Mouse (Mus musculus): ENCODE results near the gene Vipr1.

The Vipr1 gene

GRCm38 (mm10) chr9:121633306-121633705, 9.2 kb upstream of the Vipr1 start:
- peak in 1 of 2 experiments; percentile 14 for DNase-seq (ENCODE audit: low spot score in 2 of 2)

- DNase-seq (ENCODE audit: low spot score in 2 of 2), result peak in 1 of 2 experiments; percentile 8
Observed at GRCm38 (mm10) chr9:121635835-121636576, 6.5 kb upstream of the Vipr1 start.

GRCm38 (mm10) chr9:121639790-121640189, 2.7 kb upstream of the Vipr1 start:
- DNase-seq (ENCODE audit: low spot score in 2 of 2), result peak in 1 of 2 experiments; percentile 28

- DNase-seq (ENCODE audit: low spot score in 2 of 2), result no peak
Observed at GRCm38 (mm10) chr9:121641235-121641915, 1.1 kb upstream of the Vipr1 start.

- peak; percentile 72 to 85 for DNase-seq (ENCODE audit: low spot score in 2 of 2)
Observed at GRCm38 (mm10) chr9:121642001-121642400, 515 bp upstream of the Vipr1 start, which contains the start of gene Lyzl4. Gene Lyzl4, minus strand, starts transcription at chr9:121642096.

- no peak for DNase-seq (ENCODE audit: low spot score in 2 of 2)
Observed at GRCm38 (mm10) chr9:121644855-121645254, 2.3 kb downstream of the Vipr1 start.

GRCm38 (mm10) chr9:121647026-121647425, 4.5 kb downstream of the Vipr1 start:
- DNase-seq (ENCODE audit: low spot score in 2 of 2), result no peak

- DNase-seq (ENCODE audit: low spot score in 2 of 2), result no peak
Observed at GRCm38 (mm10) chr9:121653668-121654067, 11.2 kb downstream of the Vipr1 start.

- DNase-seq (ENCODE audit: low spot score in 2 of 2), result no peak
Observed at GRCm38 (mm10) chr9:121656322-121656721, 13.8 kb downstream of the Vipr1 start.

- no peak for DNase-seq (ENCODE audit: low spot score in 2 of 2)
Observed at GRCm38 (mm10) chr9:121657143-121657542, 14.6 kb downstream of the Vipr1 start.

- DNase-seq (ENCODE audit: low spot score in 2 of 2), result no peak
Observed at GRCm38 (mm10) chr9:121658248-121658647, 15.7 kb downstream of the Vipr1 start.

- DNase-seq (ENCODE audit: low spot score in 2 of 2), result no peak
Observed at GRCm38 (mm10) chr9:121659791-121660190, 17.3 kb downstream of the Vipr1 start.

GRCm38 (mm10) chr9:121663467-121663866, 21.0 kb downstream of the Vipr1 start:
- DNase-seq (ENCODE audit: low spot score in 2 of 2), result no peak

GRCm38 (mm10) chr9:121664104-121664503, 21.6 kb downstream of the Vipr1 start:
- no peak for DNase-seq (ENCODE audit: low spot score in 2 of 2)

GRCm38 (mm10) chr9:121666957-121667630, 24.6 kb downstream of the Vipr1 start:
- peak in 1 of 2 experiments; percentile 66 for DNase-seq (ENCODE audit: low spot score in 2 of 2)

GRCm38 (mm10) chr9:121667822-121668221, 25.3 kb downstream of the Vipr1 start:
- DNase-seq (ENCODE audit: low spot score in 2 of 2), result no peak

- peak; percentile 48 to 65 for DNase-seq (ENCODE audit: low spot score in 2 of 2)
Observed at GRCm38 (mm10) chr9:121669348-121669791, 26.9 kb downstream of the Vipr1 start.

GRCm38 (mm10) chr9:121671300-121671699, 28.8 kb downstream of the Vipr1 start:
- DNase-seq (ENCODE audit: low spot score in 2 of 2), result peak in 1 of 2 experiments; percentile 51

- DNase-seq (ENCODE audit: low spot score in 2 of 2), result no peak
Observed at GRCm38 (mm10) chr9:121672311-121672710, 29.8 kb downstream of the Vipr1 start.

- DNase-seq (ENCODE audit: low spot score in 2 of 2), result no peak
Observed at GRCm38 (mm10) chr9:121673716-121674115, 31.2 kb downstream of the Vipr1 start.

- no peak for DNase-seq (ENCODE audit: low spot score in 2 of 2)
Observed at GRCm38 (mm10) chr9:121675011-121675410, 32.5 kb downstream of the Vipr1 start.

- no peak for DNase-seq (ENCODE audit: low spot score in 2 of 2)
Observed at GRCm38 (mm10) chr9:121675556-121675955, 33.0 kb downstream of the Vipr1 start.

Data from cerebellum, postnatal 4 days (tissue).